Mouse (Mus musculus): ENCODE measurements around the gene Dnaaf1.

Dnaaf1 gene

DNA sequence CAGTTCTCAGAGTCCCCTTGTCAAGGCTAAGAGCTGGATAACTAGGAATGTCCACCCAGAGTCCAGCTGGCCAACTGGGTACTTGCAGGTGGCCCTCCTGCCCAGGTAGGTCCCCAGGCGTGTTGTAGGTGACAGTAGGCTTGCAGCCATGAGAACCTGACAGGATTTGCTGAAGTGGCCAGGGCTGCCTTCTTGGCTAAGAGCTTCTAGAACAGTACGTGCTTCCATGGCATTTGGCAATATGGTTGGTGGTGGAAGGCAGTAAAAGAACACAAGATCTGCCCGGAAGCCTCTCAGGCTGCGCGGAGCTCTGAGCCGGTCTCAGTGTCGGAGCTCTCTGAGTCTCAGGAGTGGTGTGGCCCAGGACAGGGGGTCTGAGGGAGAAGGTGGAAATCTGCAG is 49.9 kb downstream of the Dnaaf1 start:
- no peak for DNase-seq

DNA sequence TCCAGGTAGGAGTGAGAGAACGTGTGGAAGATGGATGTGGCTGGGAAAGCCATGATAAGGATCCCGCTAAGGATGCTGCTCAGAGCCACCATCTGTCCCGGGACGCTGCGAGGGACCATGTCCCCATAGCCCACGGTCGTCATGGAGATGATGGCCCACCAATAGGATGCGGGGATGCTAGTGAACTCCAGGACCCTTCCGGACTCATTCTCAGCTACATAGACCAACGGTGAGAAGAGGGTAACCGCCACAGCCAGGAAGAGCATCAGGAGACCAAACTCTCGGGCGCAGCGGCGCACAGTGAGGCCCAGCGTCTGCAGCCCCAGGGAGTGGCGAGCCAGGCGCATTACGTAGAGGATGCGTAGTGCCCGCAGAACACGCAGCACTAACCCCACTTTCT is 50.8 kb downstream of the Dnaaf1 start:
- DNase-seq = no peak

DNA sequence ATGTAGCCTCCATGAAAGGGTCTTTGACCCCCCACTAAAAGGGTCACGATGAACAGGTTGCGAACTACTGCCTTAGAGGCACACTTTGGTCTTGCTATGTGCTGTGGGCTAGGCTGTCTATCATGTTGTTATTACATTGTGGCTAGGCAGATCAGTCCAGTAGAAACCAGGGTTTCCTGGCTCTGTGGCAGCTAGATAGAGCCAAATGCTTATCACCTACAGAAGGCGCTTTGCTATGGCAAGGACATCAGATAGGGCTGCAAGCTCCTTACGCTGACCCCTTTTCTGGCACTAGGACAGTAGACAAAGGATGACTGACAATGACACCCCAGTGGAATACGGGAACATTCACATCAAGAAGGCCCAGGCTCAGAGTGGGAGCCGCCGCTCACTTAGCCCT is 52.2 kb downstream of the Dnaaf1 start:
- DNase-seq = no peak

- no peak for DNase-seq
These were observed 52.8 kb downstream of the Dnaaf1 start for GRCm38 (mm10) chr8:119627613-119628359.

GRCm38 (mm10) chr8:119630841-119631240 is 55.8 kb downstream of the Dnaaf1 start:
- DNase-seq = no peak

DNA sequence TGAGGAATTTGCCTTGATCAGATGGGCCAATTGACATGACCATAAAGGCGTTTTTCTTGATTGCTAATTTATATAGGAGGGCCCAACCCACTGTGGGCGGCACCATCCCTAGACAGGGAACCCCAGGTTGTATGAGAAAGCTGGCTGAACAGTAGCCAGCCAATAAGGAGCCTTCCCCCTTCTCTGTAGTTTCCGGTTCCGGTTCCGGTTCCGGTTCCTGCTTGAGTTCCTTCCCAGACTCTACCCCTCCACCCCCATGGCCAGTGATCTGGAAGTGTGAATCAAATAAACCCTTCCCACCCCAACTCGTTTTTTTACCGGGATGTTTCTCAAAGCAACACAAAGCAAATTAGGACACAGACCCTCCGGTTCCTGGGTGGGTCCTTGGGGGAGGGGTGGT is 57.2 kb downstream of the Dnaaf1 start:
- no peak for DNase-seq

GRCm38 (mm10) chr8:119632909-119633308 is 57.9 kb downstream of the Dnaaf1 start:
- DNase-seq = no peak

DNA sequence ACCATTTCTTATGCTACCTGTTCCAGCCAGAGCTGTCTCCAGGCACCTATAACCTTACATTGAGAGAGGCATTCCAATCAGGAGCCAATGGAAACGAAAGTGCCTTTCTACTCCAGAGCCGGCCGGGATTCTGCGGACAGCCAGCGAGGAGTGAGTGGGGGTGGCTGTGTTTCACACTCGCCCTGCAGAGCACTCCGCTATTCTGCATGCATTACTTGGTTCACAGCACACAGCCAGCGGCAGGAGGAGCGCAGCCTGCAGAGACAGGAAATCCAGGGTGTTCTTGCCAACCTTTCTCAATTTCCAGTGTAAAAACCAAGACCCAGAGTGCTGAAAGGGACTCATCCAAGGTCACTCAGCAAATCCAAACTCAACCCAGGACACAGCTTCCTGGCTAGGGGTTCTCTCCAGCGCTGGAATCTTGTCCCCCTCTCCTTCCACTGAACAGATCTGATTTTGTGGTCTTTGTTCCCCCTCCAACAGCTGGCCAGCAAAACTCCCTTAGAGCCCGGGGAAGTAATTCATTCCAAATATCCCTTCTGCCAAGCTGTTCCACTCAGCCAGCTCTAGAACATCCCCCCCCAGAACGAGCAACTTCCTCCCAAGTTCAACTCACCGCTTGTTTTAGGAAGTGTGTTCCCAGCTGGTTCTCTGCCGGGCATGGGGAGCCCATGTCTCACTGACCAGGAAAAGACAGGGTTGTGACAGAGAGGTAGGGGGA is 59.7 kb downstream of the Dnaaf1 start:
- DNase-seq = peak in 1 of 2 experiments; percentile 36

DNA sequence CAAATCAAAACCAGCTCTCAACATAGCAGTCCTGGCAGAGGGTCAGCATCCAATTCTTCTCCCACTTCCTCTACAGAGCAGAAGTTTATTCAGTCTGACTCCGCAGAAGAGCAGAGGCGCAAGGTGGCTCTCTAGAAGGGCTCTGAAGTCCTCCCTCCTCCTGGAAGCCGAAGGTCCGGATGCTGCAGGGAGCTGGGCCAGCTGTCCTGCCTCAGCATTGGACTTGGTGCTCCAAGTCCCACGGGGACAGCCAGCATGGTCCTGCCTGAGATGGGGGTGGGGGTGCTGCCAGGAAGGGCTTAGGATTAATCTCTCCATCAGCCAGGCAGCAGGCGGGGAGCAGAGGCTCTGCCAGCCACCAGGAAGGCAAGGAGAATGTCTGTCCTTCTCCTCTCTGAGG is 60.3 kb downstream of the Dnaaf1 start, which contains the start of gene Kcng4:
Gene Kcng4, minus strand, starts transcription at position 303 of the 400 bp plus-strand sequence.
- peak in 1 of 2 experiments; percentile 41 for DNase-seq

- no peak for DNase-seq
These were observed 60.9 kb downstream of the Dnaaf1 start for GRCm38 (mm10) chr8:119635958-119636357.

GRCm38 (mm10) chr8:119636766-119637165 is 61.7 kb downstream of the Dnaaf1 start:
- DNase-seq = no peak

DNA sequence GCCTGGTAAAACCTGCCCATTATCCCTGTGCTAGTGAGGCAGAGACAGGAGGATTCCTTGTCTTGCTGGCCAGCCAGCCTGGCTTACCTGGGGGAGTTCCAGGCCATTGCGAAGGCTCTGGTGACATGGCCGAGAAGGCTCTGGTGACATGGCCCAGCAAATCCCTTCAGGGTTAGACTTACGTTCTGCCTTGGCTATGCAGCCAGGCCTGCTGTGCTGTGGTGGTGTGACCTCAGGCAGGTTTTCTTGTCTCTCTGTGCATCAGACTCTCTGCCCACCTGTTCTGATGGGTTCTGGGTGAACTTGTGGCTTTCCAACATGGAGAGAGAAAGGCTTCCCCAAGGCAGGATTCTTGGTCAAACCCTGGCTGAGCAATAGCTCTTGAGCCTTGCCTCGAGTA is 62.3 kb downstream of the Dnaaf1 start:
- DNase-seq = no peak

DNA sequence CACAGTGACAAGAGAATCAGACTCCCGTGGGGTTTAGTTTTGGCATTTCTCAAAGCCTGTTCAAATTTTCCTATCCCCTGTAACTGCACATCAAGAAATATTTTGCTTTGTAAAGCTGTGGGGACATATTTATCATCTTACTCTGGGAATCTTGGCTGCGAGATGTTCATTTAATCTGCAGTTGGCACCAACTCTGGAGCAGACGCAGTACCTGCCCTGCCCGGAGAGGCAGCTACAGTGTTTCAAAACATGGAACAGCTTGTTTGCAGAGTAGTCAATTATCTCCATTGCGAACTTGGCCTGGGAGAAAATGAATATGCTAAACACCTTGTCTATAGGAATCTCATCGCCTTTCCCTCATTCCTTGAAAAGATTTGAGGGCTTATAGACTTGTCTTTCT is 63.2 kb downstream of the Dnaaf1 start:
- DNase-seq = no peak

- DNase-seq = peak in 1 of 2 experiments; percentile 45
These were observed 64.8 kb downstream of the Dnaaf1 start for GRCm38 (mm10) chr8:119639798-119640197.

DNA sequence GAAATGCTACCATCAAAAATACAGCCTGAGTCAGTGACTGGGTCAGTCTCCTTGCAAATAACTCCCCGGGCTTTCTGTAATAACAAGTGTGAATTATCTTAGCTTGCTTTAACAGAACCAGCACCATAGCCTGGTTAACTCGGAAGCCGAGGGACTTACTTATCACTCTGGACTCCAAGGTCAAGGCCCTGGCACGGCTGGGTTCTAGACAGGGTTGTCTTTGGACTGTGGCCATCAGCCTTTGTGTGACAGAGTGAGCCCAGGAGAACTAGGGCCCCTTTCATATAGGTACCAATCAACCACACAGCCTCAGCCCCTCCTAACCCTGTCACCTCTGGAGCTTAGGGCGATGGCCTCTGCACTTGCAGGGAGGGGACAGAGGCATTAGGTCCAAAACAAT is 66.0 kb downstream of the Dnaaf1 start:
- DNase-seq = no peak

GRCm38 (mm10) chr8:119642960-119643359 is 67.9 kb downstream of the Dnaaf1 start:
- DNase-seq = no peak

- no peak for DNase-seq
These were observed 69.5 kb downstream of the Dnaaf1 start for GRCm38 (mm10) chr8:119644429-119644960.

DNA sequence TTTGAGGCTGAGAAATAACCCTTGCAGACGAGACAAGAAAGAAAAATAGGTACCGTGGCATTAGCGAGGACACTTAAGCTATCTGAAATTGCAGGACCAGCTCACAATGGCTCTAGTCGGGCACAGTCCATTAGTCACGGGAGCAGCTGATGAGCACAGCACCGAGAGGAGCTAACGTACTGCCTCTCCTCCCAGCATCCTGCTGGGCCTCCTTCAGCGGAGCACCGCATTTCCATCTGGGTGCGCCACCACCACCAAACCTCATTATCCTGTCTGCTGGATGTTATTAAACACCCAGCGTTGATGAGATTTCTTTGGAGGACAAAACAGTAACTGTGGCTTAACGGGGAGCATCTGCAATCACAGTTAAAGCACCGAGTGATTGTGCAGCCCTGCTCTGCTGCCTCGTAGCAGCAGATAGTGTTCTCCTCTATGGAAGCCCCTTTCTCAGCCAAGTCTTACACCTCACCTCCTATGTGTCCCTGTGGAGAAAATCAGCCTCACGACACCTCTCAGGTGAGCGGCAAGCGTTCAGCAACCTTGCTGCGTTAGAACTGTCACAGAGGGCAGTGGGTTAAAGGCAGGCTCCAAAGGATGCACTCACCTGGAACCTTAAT is 70.1 kb downstream of the Dnaaf1 start:
- DNase-seq = no peak

DNA sequence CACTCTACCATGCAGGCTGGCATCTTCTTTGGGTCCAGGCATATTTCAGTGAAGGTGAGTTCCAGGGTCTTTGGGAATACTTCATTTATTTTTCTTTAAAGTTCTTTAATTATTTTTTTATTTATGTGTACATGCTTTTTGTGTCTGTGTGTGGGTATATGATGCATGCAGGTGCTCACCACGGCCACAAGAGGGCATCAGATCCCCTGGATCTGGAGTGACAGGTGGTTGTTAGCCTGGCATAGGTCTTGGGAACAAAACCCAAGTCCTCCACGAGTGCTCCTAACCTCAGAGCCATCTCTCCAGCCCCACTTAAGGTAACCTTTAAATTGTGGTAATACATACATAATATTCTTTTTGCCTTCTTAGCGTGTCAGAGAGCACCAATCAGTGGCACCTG is 71.2 kb downstream of the Dnaaf1 start:
- DNase-seq = no peak

GRCm38 (mm10) chr8:119646846-119647245 is 71.8 kb downstream of the Dnaaf1 start:
- no peak for DNase-seq

All from kidney, postnatal 36 days (tissue).